Mouse (Mus musculus) adrenal gland, postnatal 14 days (tissue): ENCODE data around the gene Emc8. TPM values are rescaled to one million over a fixed set of nuclear protein-coding genes. Genes with fewer than 3 reads are reported as not detected.

Source experiments
- DNase-seq: peaks from one replicate; pipeline ENCODE4 v3.0.0; 2021; ENCODE audit warnings: mixed read lengths
- total RNA-seq: library from RNA; stranded (reverse); gene quantifications from 2 replicates; pipeline ENCODE4 v1.2.3, GENCODE M21; 2021

The Emc8 gene
- total RNA-seq, 1 experiment from 2014 or later, result 106 TPM

DNA sequence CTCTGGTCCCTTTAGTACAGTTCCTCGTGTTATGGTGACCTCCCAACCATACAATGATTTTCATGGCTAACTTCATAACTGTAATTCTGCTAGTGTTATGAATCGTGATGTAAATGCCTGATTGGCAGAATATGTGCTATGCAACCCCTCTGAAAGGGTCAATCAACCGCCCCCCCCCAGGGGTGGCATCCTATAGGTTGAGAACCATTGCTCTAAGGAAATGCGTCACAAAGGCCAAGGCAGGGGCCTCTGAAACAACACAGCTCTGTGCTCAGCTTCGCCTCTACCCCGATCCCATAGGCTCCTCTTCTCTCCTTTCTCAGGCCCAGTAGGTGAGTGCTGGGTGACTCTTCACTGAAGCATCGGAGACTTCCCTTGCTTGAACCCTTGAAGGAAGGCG, 17.2 kb upstream of the Emc8 start:
- no peak for DNase-seq

DNA sequence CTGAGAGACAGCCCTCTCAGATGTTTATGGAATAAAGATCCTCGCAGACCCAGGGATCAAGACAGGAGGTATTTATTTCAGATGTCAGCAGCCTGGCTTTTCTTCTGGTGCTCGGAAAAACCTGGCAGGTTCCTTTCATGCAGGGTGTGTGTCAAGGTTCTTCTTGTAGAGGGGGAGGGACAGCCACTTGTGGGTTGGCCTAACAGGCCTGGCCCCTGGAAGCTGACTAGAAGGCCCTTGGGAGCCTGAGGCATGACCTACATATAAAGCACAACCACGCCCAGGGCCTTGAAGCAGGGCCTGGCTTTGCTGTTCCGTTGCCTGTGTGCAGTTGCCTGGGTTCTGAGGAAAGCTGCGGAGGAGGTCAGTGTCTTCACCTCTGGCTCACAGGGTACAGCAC, 16.7 kb upstream of the Emc8 start:
- peak; percentile 88 for DNase-seq

DNA sequence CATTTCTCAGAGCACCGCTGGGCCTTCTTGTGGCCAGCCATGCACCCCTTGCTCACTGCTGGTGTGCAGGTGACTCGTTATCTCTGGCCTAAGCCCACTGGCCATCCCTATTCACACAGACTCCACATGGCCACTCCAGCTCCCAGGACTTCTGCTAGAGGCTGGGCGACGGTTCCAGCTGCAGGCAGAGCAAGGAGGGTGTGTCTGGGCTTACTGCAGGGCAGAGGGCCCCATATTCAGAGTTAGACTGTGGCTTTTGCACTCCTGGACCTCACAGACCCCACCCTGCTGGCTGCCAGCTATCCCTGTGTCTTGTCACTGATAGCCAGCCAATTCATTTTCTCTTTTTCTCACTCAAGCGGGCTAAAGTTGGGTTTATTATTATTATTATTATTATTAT, 15.7 kb upstream of the Emc8 start:
- no peak for DNase-seq

DNA sequence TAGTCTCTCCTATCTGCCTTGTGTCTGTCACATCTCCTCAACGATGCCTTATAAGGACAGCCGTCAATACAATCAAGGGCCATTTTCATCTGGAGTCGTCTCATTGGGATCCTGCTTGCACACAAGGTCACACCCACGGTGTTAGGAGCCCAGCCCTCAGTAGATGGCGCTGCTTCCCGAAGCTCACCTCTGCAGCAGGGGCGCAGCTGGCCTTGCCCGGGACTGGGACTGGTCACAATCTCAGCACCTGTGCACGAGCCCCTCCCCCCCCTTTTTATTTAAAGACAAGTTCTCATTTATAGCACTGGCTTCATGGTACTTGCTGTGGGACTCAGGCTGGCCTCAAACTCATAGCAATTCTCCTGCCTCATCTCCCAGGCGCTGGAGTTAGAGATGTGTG, 15.2 kb upstream of the Emc8 start:
- peak; percentile 89 for DNase-seq

DNA sequence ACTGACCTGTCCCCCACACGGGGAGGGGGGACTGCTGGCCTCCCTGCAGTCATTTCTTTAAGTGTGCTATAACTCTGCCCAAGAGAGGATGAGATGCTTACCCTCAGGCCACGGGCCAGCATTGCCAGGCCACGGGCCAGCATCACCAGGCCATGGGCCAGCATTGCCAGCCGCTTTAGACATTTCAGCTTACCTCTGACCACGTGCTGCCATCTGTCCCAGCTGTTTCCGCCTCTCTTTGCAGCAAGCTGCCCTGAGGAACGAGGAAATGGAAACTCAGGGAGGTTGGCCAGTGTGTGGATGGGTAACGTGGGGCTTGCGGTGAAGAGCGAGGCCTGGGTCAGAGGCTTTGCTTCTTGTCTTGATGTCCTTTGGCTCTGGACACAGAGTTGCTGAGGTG, 12.7 kb upstream of the Emc8 start:
- no peak for DNase-seq

DNA sequence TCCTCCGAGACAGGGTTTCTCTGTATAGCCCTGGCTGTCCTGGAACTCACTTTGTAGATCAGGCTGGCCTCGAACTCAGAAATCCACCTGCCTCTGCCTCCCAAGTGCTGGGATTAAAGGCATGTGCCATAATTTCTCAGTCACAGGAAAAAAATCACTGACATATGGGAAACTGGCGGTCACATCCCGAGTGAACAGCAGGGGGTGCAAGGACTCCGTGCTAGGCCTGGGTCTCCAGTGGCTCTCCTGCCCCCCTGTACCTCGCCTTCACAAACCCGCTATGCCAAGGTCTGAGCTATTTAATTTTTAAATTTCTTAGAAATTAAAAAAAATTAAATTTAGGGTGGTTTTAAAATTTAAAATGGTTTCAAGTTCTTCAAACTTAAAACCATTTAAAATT, 12.0 kb upstream of the Emc8 start:
- peak; percentile 68 for DNase-seq

DNA sequence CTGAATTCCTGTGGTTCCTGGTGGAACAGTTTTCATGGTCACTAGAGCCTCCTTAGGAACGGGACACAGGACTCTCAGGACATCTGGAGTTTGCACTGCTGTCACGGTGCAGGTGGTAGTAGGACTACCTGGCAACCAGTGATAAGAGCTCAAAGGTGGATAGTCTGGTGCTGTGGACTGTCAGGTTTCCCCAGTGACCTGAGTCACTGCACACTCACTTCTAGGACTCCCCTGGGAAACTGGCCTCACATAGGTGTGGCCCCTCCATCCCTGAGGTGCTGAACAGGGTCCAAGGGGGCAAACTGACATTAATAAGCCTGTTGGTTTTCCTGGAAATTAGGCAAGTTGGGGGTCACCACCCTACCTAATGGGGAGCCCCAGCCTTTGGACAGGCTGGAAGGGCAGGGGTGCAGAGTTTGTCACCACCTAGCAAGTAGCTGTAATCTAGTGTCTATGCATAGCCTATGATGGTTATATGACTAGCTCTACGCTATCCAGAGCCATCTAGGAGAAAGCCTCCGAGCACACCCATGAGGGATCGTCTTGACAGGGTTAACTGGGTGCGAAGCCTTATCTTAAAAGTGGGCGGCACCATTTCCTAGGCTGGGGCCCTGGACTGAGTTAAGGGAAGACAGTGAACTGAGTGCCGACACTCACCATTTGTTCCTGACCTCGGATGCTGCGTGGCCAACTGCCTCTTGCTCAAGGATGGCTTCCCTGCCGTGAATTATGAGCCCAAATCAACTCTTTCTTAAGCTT, 11.4 kb upstream of the Emc8 start:
- DNase-seq, result peak; percentile 33

DNA sequence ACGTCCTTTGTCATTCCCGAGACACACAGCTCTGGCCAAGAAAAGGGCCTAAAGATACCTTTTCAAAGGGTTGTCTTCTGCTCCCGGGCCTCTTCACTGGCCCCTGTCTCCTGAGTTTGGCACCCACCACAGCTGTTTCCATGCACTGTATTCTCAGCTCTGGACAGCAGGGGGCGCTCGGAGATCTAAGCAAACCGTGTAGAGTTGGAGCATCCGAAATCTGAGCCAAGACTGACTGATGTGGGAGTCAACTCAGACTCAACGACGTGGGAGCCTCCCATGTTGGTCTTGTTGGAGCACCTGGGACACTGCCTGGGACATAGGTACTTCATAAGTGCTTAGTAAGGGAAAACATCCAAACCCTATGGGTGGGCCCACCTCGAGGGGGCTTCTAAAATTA, 10.1 kb upstream of the Emc8 start:
- DNase-seq, result peak; percentile 90

DNA sequence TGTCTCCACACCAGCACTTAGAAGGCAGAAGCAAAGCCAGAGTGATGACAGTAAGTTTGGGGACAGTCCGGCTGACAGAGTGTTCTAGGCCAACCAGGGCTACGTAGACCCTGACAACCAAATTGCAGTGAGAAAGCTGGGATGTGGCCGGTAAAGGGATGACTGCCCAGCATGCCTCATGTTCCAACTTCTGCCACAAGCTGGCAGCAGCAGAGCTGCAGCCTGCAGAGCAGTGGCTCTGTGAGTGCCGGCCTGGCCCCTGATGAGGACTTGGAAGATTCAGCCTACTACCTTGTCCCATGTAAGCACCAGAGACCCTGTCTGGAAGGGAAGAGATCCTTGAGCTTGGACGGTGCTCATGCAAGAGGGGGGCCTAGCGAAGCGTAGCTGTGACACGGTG, 7.3 kb upstream of the Emc8 start:
- DNase-seq, result no peak

DNA sequence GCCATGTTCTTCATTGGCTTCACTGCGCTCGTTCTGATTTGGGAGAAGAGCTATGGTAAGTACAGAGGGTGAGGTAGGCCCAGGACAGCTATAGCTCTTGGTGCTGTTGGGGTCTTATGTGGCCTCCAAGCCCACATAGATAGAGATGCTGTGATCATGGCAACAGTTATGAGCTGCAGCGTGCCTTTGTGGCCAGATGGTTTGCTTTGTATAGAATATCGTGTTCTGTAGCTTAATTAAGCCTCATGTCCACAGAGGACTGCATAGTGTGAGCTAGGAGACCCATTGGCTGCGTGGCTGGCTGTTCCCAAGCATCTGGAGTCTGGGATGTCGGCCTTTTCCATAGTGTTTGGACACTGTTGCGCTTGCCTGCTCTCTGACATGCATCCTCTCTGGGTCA, 4.9 kb upstream of the Emc8 start:
- no peak for DNase-seq

DNA sequence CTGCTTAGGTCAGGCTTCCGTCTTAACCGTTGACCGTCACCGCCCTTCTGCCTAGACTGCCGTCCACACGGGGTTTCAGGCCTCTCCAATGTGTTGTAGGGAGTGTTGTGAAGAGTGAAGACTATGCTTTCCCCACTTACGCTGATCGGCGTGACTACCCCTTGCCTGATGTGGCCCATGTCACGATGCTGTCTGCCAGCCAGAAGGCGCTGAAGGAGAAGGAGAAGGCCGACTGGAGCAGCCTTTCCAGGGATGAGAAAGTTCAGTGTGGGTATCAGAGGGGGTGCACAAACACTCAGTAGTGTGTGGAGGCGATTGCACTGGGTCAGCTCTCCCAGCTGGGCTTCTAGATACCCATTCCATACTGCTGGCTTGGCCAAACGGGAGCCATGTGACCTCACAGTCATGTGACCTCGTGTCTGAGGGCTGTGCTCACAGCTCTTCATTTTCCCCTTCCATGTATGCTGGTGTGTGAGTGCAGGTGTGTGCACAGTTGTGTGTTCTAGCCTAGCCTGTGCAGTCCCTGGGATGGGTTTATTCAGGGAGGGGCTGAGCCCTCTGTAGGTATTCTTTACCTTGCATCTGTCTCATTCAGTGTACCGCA, 4.4 kb upstream of the Emc8 start:
- no peak for DNase-seq

DNA sequence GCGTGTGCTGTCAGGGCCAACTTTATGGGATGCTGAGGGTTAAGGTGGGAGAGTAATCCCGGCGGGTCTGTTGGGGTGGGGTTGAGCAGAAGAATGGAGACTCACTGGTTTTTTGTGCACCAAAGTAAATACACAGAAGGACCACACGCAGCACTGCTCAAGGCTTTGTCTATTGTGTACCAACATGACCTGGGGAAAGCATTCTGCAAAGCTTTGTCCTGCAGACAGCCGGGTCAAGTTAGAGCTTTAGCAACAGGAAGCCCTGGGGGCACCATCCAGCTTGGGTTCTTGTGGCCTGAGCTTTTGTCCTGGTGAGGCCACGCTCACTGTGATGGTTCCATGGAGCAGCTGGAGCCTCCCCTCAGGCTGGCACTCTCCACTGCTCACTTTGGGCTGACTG, 3.4 kb upstream of the Emc8 start:
- no peak for DNase-seq

DNA sequence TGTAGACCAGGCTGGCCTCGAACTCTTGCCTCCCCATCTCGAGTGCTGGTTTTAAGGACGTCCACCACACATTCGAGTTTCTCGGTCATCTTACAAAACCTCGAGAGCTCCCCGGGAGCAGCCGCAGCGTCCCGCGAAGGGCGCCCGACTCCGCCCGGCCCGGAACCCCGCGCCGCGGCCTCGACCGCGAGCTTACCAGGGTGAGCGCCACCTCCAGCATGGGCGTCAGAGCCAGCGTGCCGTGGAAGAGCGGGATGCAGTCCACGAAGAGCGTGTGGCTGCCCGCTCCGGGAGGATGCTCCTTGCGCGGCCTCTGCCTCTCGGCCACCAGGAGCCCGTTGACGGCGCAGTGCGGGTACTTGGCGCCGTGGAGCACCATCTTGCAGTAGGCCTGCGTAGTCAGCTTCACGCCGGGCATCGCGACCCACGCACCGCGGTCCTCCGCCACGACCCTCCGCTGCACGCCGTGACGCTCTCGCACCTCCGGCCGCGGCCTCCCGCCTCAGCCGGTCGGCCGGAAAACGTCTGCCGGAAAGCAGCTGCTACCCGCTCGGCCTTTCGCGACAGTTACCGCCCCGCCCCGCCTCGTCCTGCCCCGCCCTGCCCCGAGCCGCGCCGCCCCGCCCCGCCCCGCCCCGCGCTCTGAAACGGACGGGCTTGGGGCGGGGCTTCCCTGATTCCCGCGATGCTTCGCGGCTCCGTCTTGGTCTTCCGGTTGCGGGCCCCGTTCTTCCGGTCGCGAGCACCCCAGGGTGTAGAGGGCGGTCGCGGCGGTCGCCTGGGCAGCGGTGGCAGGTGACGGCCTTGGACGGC, 606 bp downstream of the Emc8 start, which contains the start of the genes Gm27021 and Cox4i1:
Gm27021 (minus strand) TSS at position 519 of the 813 bp plus-strand sequence.
Cox4i1 (plus strand) TSS at position 662 of the 813 bp plus-strand sequence.
- DNase-seq, result peak; percentile 97

DNA sequence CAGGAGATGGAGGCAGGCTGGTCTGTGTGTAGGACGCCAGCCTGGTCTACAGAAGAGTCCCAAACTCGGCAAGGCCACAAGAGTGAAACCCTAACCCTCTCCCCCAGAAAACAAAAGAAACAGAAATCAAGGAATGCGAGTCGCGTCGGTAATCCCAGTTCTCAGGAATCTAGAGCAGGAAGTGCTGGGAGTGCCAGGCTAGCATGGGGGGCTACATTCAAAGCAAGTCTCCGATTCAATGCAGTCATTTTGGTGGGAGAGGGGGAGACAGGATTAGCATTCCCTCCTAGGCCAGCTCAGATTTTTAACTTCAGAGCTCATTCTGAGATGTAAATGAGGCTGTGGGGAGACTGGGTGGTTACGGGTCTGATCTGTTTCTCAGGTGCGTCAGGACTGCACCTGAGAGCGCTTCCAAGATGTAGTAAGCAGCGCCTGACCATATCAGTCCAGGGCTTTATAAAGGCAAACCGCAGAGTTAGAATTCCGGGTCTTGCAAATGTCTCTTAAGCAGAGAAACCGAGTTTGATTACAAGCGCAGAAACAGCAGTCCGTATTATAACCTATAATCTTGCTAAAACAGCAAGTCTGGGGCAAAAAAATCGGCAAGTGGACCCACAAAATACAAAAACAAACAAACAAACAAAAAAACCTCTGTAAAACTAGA, 1.4 kb downstream of the Emc8 start:
- no peak for DNase-seq

DNA sequence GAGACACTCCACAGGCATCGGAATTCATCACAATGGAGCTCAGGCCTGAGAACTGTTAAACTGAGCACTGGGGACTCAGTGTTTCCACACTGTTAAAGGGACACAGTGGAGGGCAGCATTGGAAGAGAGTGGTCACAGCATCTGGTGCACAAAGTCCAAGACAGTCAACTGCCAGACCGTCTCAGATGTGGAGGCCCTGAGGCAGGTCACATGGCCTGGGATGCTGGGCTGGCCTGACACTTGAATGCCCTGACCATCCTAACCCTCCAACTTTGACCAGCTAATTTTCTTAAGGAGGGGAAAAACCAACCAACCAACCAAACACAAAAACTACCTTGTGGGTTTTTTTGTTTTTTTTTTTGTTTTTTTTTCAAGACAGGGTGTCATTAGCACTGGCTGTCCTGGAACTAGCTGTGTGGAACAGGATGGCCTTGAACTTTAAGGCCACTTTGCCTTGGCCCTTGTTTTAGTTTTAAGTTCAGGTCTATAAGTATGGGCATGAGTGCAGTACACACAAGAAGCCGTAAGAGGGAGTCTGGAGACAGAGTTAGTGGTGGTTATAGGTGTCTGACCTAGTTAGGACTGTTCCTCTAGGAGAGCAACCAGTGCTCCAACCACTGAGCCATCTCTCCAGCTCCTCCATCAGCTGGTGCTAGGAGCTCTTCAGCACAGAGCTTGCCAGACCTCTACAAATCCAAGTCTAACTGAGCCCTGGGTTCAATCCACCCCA, 2.5 kb downstream of the Emc8 start:
- DNase-seq, result no peak

DNA sequence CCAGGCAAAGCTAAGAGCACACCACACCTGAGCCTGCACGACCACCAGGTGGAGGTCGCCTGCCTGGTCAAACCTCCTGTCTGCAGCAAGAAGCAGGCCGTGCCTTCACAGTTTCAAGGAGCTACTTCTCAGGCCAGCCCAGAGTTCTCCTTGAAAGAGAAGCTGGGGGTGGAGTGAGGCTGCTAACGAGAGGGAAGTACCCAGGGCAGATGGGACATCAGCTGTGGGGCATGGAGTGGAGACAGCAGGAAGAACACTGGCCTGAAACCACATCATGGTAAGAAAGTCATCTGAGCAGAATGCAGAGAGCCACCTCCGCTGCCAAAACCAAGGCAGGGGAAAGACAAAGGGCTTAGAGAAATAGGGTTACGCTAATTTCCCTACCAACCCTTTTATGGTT, 3.8 kb downstream of the Emc8 start:
- no peak for DNase-seq

DNA sequence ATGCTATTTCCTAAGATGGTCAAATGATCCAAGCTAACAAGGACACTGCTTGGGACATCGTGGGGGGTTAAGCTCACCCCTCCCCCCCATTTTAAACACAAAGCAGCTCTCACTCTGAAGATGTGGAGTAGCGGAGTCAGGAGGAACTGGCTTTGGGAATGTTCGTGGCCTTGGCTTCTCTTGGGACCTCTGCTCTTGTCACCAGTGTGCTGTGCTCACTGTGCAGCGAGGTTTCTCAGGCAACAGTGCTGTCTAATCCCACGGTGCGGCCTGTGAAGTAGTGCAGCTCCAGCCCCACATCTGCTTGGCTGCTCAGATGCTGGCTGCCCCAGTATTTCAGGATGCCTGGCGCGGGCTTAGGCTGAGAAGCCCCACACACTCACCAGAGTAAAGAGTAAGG, 11.0 kb downstream of the Emc8 start:
- no peak for DNase-seq

DNA sequence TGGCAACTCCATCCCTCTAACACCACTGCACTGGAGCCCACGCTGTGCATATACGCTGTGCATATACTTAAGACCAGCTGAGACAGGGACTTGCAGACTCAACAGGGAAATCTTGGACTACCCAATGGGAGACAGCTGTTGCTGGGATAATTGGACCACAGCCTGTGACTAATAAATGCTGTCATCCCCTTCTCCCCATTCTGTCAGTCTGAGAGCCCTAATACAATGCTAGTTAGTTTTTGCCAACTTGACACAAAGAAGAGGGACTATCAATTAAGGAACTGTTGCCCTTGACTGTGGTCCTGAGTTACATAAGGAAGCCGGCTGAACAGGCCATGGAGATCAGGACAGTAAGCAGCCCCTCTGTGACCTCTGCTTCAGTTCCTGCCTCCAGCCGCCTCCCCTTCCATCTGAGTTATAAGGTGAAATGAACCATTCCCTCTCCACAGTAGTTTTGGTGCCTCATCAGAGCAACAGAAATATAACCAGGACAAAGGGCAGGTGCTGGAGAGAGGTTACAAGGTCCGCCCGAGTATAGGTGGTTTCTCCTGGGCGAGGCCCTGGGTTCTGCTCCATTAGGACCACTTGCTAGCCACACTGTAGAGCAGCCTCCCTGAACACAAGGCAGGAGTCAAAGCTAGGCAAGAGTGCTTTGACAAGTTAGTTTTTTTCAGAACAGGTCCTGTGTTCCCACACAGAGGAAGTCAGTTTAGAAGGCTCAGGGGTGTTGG, 11.9 kb downstream of the Emc8 start:
- no peak for DNase-seq

DNA sequence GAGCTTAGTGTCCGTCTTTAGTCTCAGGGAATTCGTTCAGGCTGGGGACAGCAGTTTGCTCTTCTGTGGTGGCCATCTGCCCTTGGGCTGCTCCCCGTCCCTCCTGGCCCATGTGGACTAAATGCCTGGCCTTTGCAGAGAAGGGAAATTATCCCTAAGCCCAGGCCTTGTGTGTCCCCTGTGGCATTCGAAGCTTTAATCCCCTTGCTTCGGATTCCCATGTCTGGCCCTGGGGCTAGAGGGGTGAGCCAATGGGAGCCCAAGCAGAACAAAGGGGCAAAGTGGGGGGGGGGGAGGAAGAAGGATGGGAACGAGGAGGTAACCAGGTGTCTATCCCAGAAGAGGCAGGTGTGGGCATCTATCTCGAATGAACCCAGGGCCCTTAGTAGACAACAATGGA, 20.8 kb downstream of the Emc8 start, which contains the start of gene 1190005I06Rik:
1190005I06Rik (minus strand) TSS at position 101 of the 400 bp plus-strand sequence.
- no peak for DNase-seq

DNA sequence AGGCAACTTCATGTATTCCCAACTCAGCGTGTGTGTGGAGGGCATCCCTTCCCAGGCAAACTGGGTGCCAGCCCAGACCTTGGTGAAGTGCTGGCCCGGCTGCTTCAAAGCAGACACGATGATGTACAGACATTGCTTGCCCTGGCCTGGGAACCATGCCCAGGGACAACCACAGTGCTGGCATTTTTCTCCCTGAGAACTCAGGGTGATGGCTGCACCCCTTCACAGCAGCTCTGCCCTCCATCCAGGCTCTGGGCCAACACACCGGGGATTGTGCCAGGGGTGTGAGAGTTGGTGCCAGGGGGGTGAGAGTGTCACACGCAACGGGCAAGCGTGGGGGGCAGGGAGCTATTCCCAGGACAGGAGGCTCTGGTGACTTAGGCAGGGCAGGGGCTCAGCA, 23.7 kb downstream of the Emc8 start:
- DNase-seq, result peak; percentile 93

DNA sequence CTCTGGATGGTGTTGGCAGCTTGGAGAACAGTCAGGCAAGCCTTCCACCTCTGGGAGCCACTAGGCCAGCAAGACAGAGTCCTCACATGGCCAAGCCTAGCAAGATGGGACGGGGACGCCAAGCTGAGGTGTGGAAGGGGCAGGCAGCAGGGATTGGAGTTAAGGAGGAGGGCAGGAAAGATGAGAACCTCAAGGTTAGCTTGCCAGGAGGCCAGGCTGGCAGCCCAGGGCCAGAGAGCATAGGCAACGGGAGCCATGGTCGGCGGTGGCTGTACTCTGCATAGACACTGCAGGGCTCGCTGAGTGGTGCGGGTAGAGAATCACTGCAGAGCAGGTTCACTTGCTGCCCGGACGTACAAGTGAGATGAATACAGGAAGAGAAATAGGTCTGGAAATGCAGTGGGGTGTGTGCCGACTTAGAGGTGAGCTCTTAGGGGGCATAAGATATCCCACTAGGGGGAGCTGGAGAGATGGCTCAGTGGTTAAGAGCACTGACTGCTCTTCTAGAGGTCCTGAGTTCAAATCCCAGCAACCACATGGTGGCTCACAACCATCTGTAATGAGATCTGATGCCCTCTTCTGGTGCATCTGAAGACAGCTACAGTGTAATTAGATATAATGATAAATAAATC, 26.2 kb downstream of the Emc8 start:
- no peak for DNase-seq
